15 mouse cellular contexts compared by ENCODE assay signal in the genomic region with DNA sequence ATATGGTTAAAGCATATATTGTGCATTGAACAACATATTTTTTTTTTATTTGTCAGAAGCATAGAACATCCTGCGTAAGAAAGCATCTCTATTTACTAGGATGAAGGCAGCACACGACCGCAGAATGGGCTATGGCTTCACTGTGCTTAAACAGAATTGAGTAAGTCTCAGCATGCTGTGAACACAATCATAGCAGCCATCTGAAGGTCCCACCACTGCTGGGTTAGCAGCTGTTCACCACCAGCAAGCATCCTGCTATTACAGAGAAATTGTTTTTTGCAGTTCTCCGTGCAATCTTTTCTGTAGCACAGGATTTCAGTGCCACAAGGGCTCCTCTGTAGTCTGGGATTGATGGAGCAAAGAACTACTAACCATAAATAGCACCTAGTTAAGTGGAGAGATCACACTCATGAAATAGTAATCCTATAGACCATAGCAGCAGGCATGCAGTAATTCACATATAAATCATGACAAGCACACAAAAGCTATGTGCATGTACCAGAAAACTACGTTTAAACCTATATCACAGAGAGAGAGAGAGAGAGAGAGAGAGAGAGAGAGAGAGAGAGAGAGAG.
DNase-seq lines count a peak whose midpoint lies in the region; ATAC-seq lines count a peak whose summit lies in the region.
"Had no signal": no experiment of that assay in that cellular context is flagged by ENCODE, and none has a peak within 500 bp of the region (broad histone marks: within the 10 kb centered on the region; RNA-seq: fewer than 3 reads in every experiment).

No protein-coding gene starts in this region.

- ATAC-seq in midbrain, embryonic 13.5 days, result no peak; the same call in 1 of the 2 replicates
- ATAC-seq in hindbrain, embryonic 16.5 days, result peak; percentile 75
- ATAC-seq in neural tube, embryonic 15.5 days (ENCODE audit: low FRiP score), result peak; percentile 77

- H3K4me2 ChIP-seq in midbrain, embryonic 13.5 days (replicated peaks), result no peak overlapping the region
- H3K4me2 ChIP-seq in hindbrain, embryonic 16.5 days (ENCODE audit: low read length), result no peak overlapping the region
- H3K4me2 ChIP-seq in neural tube, embryonic 15.5 days, result no peak overlapping the region
- H3K4me2 ChIP-seq: embryonic facial prominence, embryonic 13.5 days; heart, embryonic 12.5 days; limb, embryonic 13.5 days had no signal

- H3K9me3 ChIP-seq in midbrain, embryonic 13.5 days, result no peaks in the 10 kb centered on the region
- no peaks in the 10 kb centered on the region for H3K9me3 ChIP-seq in midbrain, embryonic 10.5 days (replicated peaks)
- no peaks in the 10 kb centered on the region for H3K9me3 ChIP-seq in hindbrain, embryonic 16.5 days (ENCODE audit: control insufficient read depth, low read length)
- H3K9me3 ChIP-seq in neural tube, embryonic 15.5 days (replicated peaks), result no peaks in the 10 kb centered on the region
- H3K9me3 ChIP-seq: embryonic facial prominence, embryonic 13.5 days; heart, embryonic 12.5 days; limb, embryonic 13.5 days had no signal

- no peak overlapping the region for H3K9ac ChIP-seq in midbrain, embryonic 13.5 days (replicated peaks)
- H3K9ac ChIP-seq in hindbrain, embryonic 16.5 days (ENCODE audit: low read depth, low read length), result no peak overlapping the region
- H3K9ac ChIP-seq in neural tube, embryonic 15.5 days (replicated peaks), result no peak overlapping the region
- H3K9ac ChIP-seq: embryonic facial prominence, embryonic 13.5 days; heart, embryonic 12.5 days; limb, embryonic 13.5 days had no signal

- WGBS in midbrain, embryonic 13.5 days, result 66% methylated on average over 5 of the region's 5 CpGs
- 88% methylated on average over 5 of the region's 5 CpGs for WGBS in midbrain, embryonic 10.5 days
- WGBS in hindbrain, embryonic 16.5 days, result 45% methylated on average over 5 of the region's 5 CpGs
- WGBS in neural tube, embryonic 15.5 days, result 26% methylated on average over 5 of the region's 5 CpGs

- no peaks in the 10 kb centered on the region for H3K27me3 ChIP-seq in midbrain, embryonic 13.5 days
- H3K27me3 ChIP-seq in midbrain, embryonic 10.5 days (ENCODE audit: low read depth, poor library complexity, severe bottlenecking), result no peaks in the 10 kb centered on the region
- no peaks in the 10 kb centered on the region for H3K27me3 ChIP-seq in hindbrain, embryonic 16.5 days (replicated peaks; ENCODE audit: control insufficient read depth, insufficient read depth, low read length)
- no peaks in the 10 kb centered on the region for H3K27me3 ChIP-seq in neural tube, embryonic 15.5 days (replicated peaks)
- H3K27me3 ChIP-seq: embryonic facial prominence, embryonic 13.5 days; heart, embryonic 12.5 days; limb, embryonic 13.5 days had no signal

- intact Hi-C loops in heart, postnatal 25 days (cut with DNase I), result no loop called here

- peaks cover 28% of the 10 kb centered on the region for H3K4me1 ChIP-seq in midbrain, embryonic 13.5 days (replicated peaks)
- peaks cover 9% of the 10 kb centered on the region for H3K4me1 ChIP-seq in midbrain, embryonic 10.5 days
- peaks cover 10% of the 10 kb centered on the region for H3K4me1 ChIP-seq in hindbrain, embryonic 16.5 days (ENCODE audit: control insufficient read depth, insufficient read depth, low read depth, low read length)
- peaks cover 14% of the 10 kb centered on the region for H3K4me1 ChIP-seq in neural tube, embryonic 15.5 days
- H3K4me1 ChIP-seq: embryonic facial prominence, embryonic 13.5 days; heart, embryonic 12.5 days; limb, embryonic 13.5 days had no signal

- DNase-seq in cerebellum, postnatal 14 days, result peak; percentile 39 to 57
- DNase-seq in cerebellum, adult 9-10 months, result no peak
- no peak for DNase-seq in midbrain, embryonic 10.5 days (ENCODE audit: low spot score)
- no peak for DNase-seq in heart, postnatal 25 days (ENCODE audit: low spot score)
- no peak for DNase-seq in lung, postnatal 4 days
- DNase-seq: kidney, adult 9 months; retina, postnatal 1 day had no signal

- no peaks in the 10 kb centered on the region for H3K36me3 ChIP-seq in midbrain, embryonic 13.5 days
- H3K36me3 ChIP-seq in midbrain, embryonic 10.5 days, result no peaks in the 10 kb centered on the region
- H3K36me3 ChIP-seq in hindbrain, embryonic 16.5 days (ENCODE audit: control insufficient read depth, insufficient read depth, low read length), result no peaks in the 10 kb centered on the region
- H3K36me3 ChIP-seq in neural tube, embryonic 15.5 days, result no peaks in the 10 kb centered on the region
- H3K36me3 ChIP-seq: embryonic facial prominence, embryonic 13.5 days; heart, embryonic 12.5 days; limb, embryonic 13.5 days had no signal

- H3K27ac ChIP-seq in midbrain, embryonic 13.5 days, result peak overlapping the region; percentile 44
- H3K27ac ChIP-seq in midbrain, embryonic 10.5 days (replicated peaks), result no peak overlapping the region
- H3K27ac ChIP-seq in hindbrain, embryonic 16.5 days (ENCODE audit: low read depth, low read length), result no peak overlapping the region
- H3K27ac ChIP-seq in neural tube, embryonic 15.5 days (replicated peaks), result peak overlapping the region; percentile 51
- H3K27ac ChIP-seq: embryonic facial prominence, embryonic 13.5 days; limb, embryonic 13.5 days; macrophage had no signal

- H3K4me3 ChIP-seq in midbrain, embryonic 13.5 days (replicated peaks), result no peak overlapping the region
- no peak overlapping the region for H3K4me3 ChIP-seq in midbrain, embryonic 10.5 days
- H3K4me3 ChIP-seq in hindbrain, embryonic 16.5 days (ENCODE audit: low read length), result no peak overlapping the region
- H3K4me3 ChIP-seq in neural tube, embryonic 15.5 days (replicated peaks), result no peak overlapping the region
- H3K4me3 ChIP-seq: embryonic facial prominence, embryonic 13.5 days; heart, embryonic 12.5 days; limb, embryonic 13.5 days; myocyte had no signal

Comparison
In these comparisons a context has a peak if more than half of its experiments do, and no peak if none do; other contexts are left out.
1. DNase-seq: peak in cerebellum, postnatal 14 days (2 of 2); none in cerebellum, adult 9-10 months (single experiment), midbrain, embryonic 10.5 days (single experiment), heart, postnatal 25 days (single experiment) and lung, postnatal 4 days (0 of 2).
2. H3K27ac ChIP-seq: peak in midbrain, embryonic 13.5 days (single experiment) and neural tube, embryonic 15.5 days (single experiment); none in midbrain, embryonic 10.5 days (single experiment) and hindbrain, embryonic 16.5 days (single experiment).